Mouse (Mus musculus) testis, adult 2 months (tissue): ENCODE measurements around the gene Raly.

Source experiments
- CTCF ChIP-seq: fragments of 200-500 bp; IDR thresholded peaks from 2 replicates; pipeline ENCODE4 v1.5.1; 2012; ENCODE audit warnings: low read depth, mild to moderate bottlenecking, inconsistent platforms, low read length, moderate library complexity; ENCODE audit not compliant: control insufficient read depth, insufficient read depth, insufficient replicate concordance
- POLR2A ChIP-seq: fragments of 200-500 bp; IDR thresholded peaks from 2 replicates; pipeline ENCODE4 v1.6.1; 2012; ENCODE audit warnings: low read depth, mild to moderate bottlenecking, inconsistent platforms, low read length, moderate library complexity; ENCODE audit not compliant: control insufficient read depth

- no peak for TF ChIP-seq POLR2A
- no peak for TF ChIP-seq CTCF
These were observed 1.5 kb upstream of the Raly start for GRCm38 (mm10) chr2:154789381-154789780.
